Mouse (Mus musculus) MEL (cell line): ENCODE data around the gene Nobox. TPM values are rescaled to one million over a fixed set of nuclear protein-coding genes. Genes with fewer than 3 reads are reported as not detected.

Experiments
- DNase-seq: peaks from one replicate; pipeline ENCODE4 v3.0.0; 2011; ENCODE audit warnings: low read depth, low spot score
- H3K27ac ChIP-seq: 2 replicates; pipeline ENCODE4 v1.5.1; 2012; ENCODE audit warnings: low read depth, mild to moderate bottlenecking, control low read depth, low read length, moderate library complexity; ENCODE audit not compliant: control insufficient read depth
- H3K27me3 ChIP-seq, 2 experiments: fragments of 150-350 bp in 1 of 2; sonication (generic) in 1 of 2; 2 replicates each; pipeline ENCODE4 v1.6.1; 2012; ENCODE audit warnings: low read length in 2 of 2, mild to moderate bottlenecking in 2 of 2, improper control_type of control experiment in 1 of 2, moderate library complexity in 1 of 2; ENCODE audit not compliant: insufficient read depth in 2 of 2, control insufficient read depth in 1 of 2
- H3K36me3 ChIP-seq, 2 experiments: 2 replicates each; pipeline ENCODE4 v1.6.1; 2012 to 2014; ENCODE audit warnings: low read length in 2 of 2, improper control_type of control experiment in 1 of 2, inconsistent platforms in 1 of 2, mild to moderate bottlenecking in 1 of 2; ENCODE audit not compliant: insufficient read depth in 2 of 2, control insufficient read depth in 1 of 2
- H3K4me1 ChIP-seq, 2 experiments: fragments of 150-350 bp in 1 of 2; sonication (generic) in 1 of 2; 2 replicates each; pipeline ENCODE4 v1.6.1; 2012; ENCODE audit warnings: low read length in 2 of 2, improper control_type of control experiment in 1 of 2, mild to moderate bottlenecking in 1 of 2; ENCODE audit not compliant: insufficient read depth in 2 of 2, control insufficient read depth in 1 of 2
- H3K4me3 ChIP-seq, 2 experiments: fragments of 150-350 bp in 1 of 2; sonication (generic) in 1 of 2; 2 replicates each; pipeline ENCODE4 v1.5.1; 2012; ENCODE audit warnings: low read depth in 2 of 2, low read length in 2 of 2, mild to moderate bottlenecking in 2 of 2, moderate library complexity in 2 of 2, control low read depth in 1 of 2, improper control_type of control experiment in 1 of 2; ENCODE audit not compliant: control insufficient read depth in 1 of 2, insufficient read depth in 1 of 2
- H3K79me2 ChIP-seq: 2 replicates; pipeline ENCODE4 v1.6.1; 2012; ENCODE audit warnings: mild to moderate bottlenecking, low read length, moderate library complexity; ENCODE audit not compliant: control insufficient read depth, poor library complexity, insufficient read depth
- H3K9ac ChIP-seq: 2 replicates; pipeline ENCODE4 v1.6.1; 2012; ENCODE audit warnings: low read depth, mild to moderate bottlenecking, control low read depth, low read length, moderate library complexity; ENCODE audit not compliant: control insufficient read depth, poor library complexity, severe bottlenecking
- H3K9me3 ChIP-seq: fragments of 150-350 bp; sonication (generic); replicated peaks from 2 replicates; pipeline ENCODE4 v1.6.1; 2012; ENCODE audit warnings: mild to moderate bottlenecking, low read length, improper control_type of control experiment, moderate library complexity; ENCODE audit not compliant: insufficient read depth
- BHLHE40 ChIP-seq: IDR thresholded peaks from 2 replicates; pipeline ENCODE4 v1.6.1; 2012; ENCODE audit warnings: low read depth, mild to moderate bottlenecking, inconsistent platforms, low read length, improper control_type of control experiment, borderline replicate concordance
- CTCF ChIP-seq, 3 experiments: IDR thresholded peaks in 2 of 3; conservative IDR thresholded peaks in 1 of 3; 2 replicates each; pipeline ENCODE4 v1.5.1; 2011 to 2012; ENCODE audit warnings: low read length in 3 of 3, low read depth in 2 of 3, mild to moderate bottlenecking in 2 of 3, improper control_type of control experiment in 1 of 3, inconsistent platforms in 1 of 3, mixed read lengths in 1 of 3, moderate library complexity in 1 of 3; ENCODE audit not compliant: control insufficient read depth in 1 of 3, insufficient read depth in 1 of 3, poor library complexity in 1 of 3, severe bottlenecking in 1 of 3
- EP300 ChIP-seq, 2 experiments: IDR thresholded peaks; 2 replicates each; pipeline ENCODE4 v1.6.1; 2011; ENCODE audit warnings: improper control_type of control experiment in 2 of 2, low read length in 2 of 2, low read depth in 1 of 2, mild to moderate bottlenecking in 1 of 2
- ETS1 ChIP-seq: IDR thresholded peaks from 2 replicates; pipeline ENCODE4 v1.6.1; 2012; ENCODE audit warnings: low read depth, mild to moderate bottlenecking, inconsistent platforms, low read length, improper control_type of control experiment, moderate library complexity
- GABPA ChIP-seq: IDR thresholded peaks from 2 replicates; pipeline ENCODE4 v1.6.1; 2012; ENCODE audit warnings: low read depth, mild to moderate bottlenecking, inconsistent platforms, low read length, improper control_type of control experiment, moderate library complexity
- GATA1 ChIP-seq: IDR thresholded peaks from 2 replicates; pipeline ENCODE4 v1.6.1; 2011; ENCODE audit warnings: low read depth, low read length, improper control_type of control experiment
- HCFC1 ChIP-seq: IDR thresholded peaks from 2 replicates; pipeline ENCODE4 v1.6.1; 2012; ENCODE audit warnings: low read depth, mild to moderate bottlenecking, inconsistent platforms, low read length, improper control_type of control experiment, moderate library complexity
- KAT2A ChIP-seq: conservative IDR thresholded peaks from 2 replicates; pipeline ENCODE4 v1.6.1; 2012; ENCODE audit warnings: low read depth, low read length, improper control_type of control experiment, inconsistent platforms
- MAFK ChIP-seq: IDR thresholded peaks from 2 replicates; pipeline ENCODE4 v1.6.1; 2011; ENCODE audit warnings: low read depth, mild to moderate bottlenecking, low read length, improper control_type of control experiment, borderline replicate concordance
- MAZ ChIP-seq: IDR thresholded peaks from 2 replicates; pipeline ENCODE4 v1.6.1; 2012; ENCODE audit warnings: low read depth, mild to moderate bottlenecking, inconsistent platforms, low read length, improper control_type of control experiment
- MEF2A ChIP-seq: IDR thresholded peaks from 2 replicates; pipeline ENCODE4 v1.6.1; 2014; ENCODE audit warnings: low read depth, mild to moderate bottlenecking, inconsistent platforms, low read length, improper control_type of control experiment; ENCODE audit not compliant: poor library complexity, insufficient replicate concordance, severe bottlenecking; ENCODE audit errors: extremely low read depth
- MYC ChIP-seq: IDR thresholded peaks from 2 replicates; pipeline ENCODE4 v1.6.1; 2011; ENCODE audit warnings: low read depth, mild to moderate bottlenecking, low read length, improper control_type of control experiment, moderate library complexity
- NRF1 ChIP-seq: IDR thresholded peaks from 2 replicates; pipeline ENCODE4 v1.6.1; 2014; ENCODE audit warnings: low read depth, mild to moderate bottlenecking, inconsistent platforms, low read length, improper control_type of control experiment, moderate library complexity; ENCODE audit not compliant: poor library complexity, insufficient read depth, severe bottlenecking
- POLR2A ChIP-seq, 2 experiments: IDR thresholded peaks; 2 replicates each; pipeline ENCODE4 v1.6.1; 2011 to 2012; ENCODE audit warnings: low read length in 2 of 2, mild to moderate bottlenecking in 2 of 2, control low read depth in 1 of 2, improper control_type of control experiment in 1 of 2, low read depth in 1 of 2, moderate library complexity in 1 of 2; ENCODE audit not compliant: control insufficient read depth in 1 of 2, insufficient read depth in 1 of 2, poor library complexity in 1 of 2
- POLR2AphosphoS2 ChIP-seq: IDR thresholded peaks from 2 replicates; pipeline ENCODE4 v1.6.1; 2011; ENCODE audit warnings: low read length, improper control_type of control experiment
- RAD21 ChIP-seq: IDR thresholded peaks from 2 replicates; pipeline ENCODE4 v1.6.1; 2011; ENCODE audit warnings: mild to moderate bottlenecking, low read depth, low read length, improper control_type of control experiment
- RCOR1 ChIP-seq: IDR thresholded peaks from 2 replicates; pipeline ENCODE4 v1.6.1; 2012; ENCODE audit warnings: low read depth, mild to moderate bottlenecking, inconsistent platforms, low read length, improper control_type of control experiment
- SIN3A ChIP-seq: IDR thresholded peaks from 2 replicates; pipeline ENCODE4 v1.6.1; 2012; ENCODE audit warnings: low read length, improper control_type of control experiment, inconsistent platforms
- SMC3 ChIP-seq: IDR thresholded peaks from 2 replicates; pipeline ENCODE4 v1.6.1; 2011; ENCODE audit warnings: low read depth, low read length, improper control_type of control experiment
- TAL1 ChIP-seq: IDR thresholded peaks from 2 replicates; pipeline ENCODE4 v1.6.1; 2012; ENCODE audit warnings: mild to moderate bottlenecking, inconsistent platforms, low read length, moderate library complexity, mixed read lengths
- TBP ChIP-seq: IDR thresholded peaks from 2 replicates; pipeline ENCODE4 v1.8.0; 2011; ENCODE audit warnings: low read depth, low read length, improper control_type of control experiment
- USF1 ChIP-seq: IDR thresholded peaks from 2 replicates; pipeline ENCODE4 v1.6.1; 2014; ENCODE audit warnings: low read depth, mild to moderate bottlenecking, inconsistent platforms, low read length, improper control_type of control experiment, moderate library complexity
- USF2 ChIP-seq, 2 experiments: IDR thresholded peaks; 2 replicates each; pipeline ENCODE4 v1.6.1; 2011 to 2012; ENCODE audit warnings: improper control_type of control experiment in 2 of 2, low read length in 2 of 2, borderline replicate concordance in 1 of 2, inconsistent platforms in 1 of 2, low read depth in 1 of 2, mild to moderate bottlenecking in 1 of 2; ENCODE audit not compliant: insufficient read depth in 1 of 2
- ZC3H11A ChIP-seq: IDR thresholded peaks from 2 replicates; pipeline ENCODE4 v1.6.1; 2012; ENCODE audit warnings: low read depth, mild to moderate bottlenecking, inconsistent platforms, low read length, improper control_type of control experiment
- ZKSCAN1 ChIP-seq: IDR thresholded peaks from 2 replicates; pipeline ENCODE4 v1.6.1; 2012; ENCODE audit warnings: low read depth, mild to moderate bottlenecking, inconsistent platforms, low read length, improper control_type of control experiment, moderate library complexity
- ZMIZ1 ChIP-seq: IDR thresholded peaks from 2 replicates; pipeline ENCODE4 v1.6.1; 2012; ENCODE audit warnings: low read depth, mild to moderate bottlenecking, inconsistent platforms, low read length, improper control_type of control experiment, moderate library complexity
- polyA plus RNA-seq, 2 experiments: library from polyadenylated mRNA; stranded (reverse) in 1 of 2; unstranded in 1 of 2; fragments of >175 nt in 1 of 2; fragments of >200 nt in 1 of 2; gene quantifications; 2 replicates each; pipeline versions ENCODE4 v1.2.1 to v1.2.4; 2012; ENCODE audit warnings: low replicate concordance in 2 of 2, low read depth in 1 of 2; ENCODE audit not compliant: insufficient read length in 2 of 2, insufficient read depth in 1 of 2, missing spikeins in 1 of 2
- total RNA-seq: library from RNA; depleted of rRNA; stranded (reverse); fragments of 300-350 nt; gene quantifications from 2 replicates; pipeline ENCODE4 v1.2.3, GENCODE M21; 2012

Gene Nobox
- total and polyA plus RNA-seq, 3 experiments = not detected

GRCm38 (mm10) chr6:43278247-43278646 lies 31.1 kb downstream of the Nobox start:
- Histone ChIP-seq H3K4me1 (no peaks in the 10 kb centered on the region), H3K79me2 (no peaks in the 10 kb centered on the region), H3K4me3 (no peak overlapping the region), H3K9me3 (no peaks in the 10 kb centered on the region), H3K27me3 (no peaks in the 10 kb centered on the region), H3K27ac (no peak overlapping the region), H3K9ac (no peak overlapping the region), H3K36me3 (no peaks in the 10 kb centered on the region)
- TF ChIP-seq CTCF (IDR thresholded peaks at IDR 0.05 in 2 of 3, conservative IDR thresholded peaks at IDR 0.05 in 1 of 3; ENCODE audit: control insufficient read depth in 1 of 3, insufficient read depth in 1 of 3, low read depth in 2 of 3, low read length in 3 of 3, poor library complexity in 1 of 3, severe bottlenecking in 1 of 3) (peak in 1 of 3 experiments; percentile 21; a peak in 1 of 6 replicates), NRF1 (no peak), ZMIZ1 (no peak)
- DNase-seq = no peak

- H3K36me3 ChIP-seq = no peaks in the 10 kb centered on the region
Observed at GRCm38 (mm10) chr6:43274123-43274522, 35.2 kb downstream of the Nobox start.

DNA sequence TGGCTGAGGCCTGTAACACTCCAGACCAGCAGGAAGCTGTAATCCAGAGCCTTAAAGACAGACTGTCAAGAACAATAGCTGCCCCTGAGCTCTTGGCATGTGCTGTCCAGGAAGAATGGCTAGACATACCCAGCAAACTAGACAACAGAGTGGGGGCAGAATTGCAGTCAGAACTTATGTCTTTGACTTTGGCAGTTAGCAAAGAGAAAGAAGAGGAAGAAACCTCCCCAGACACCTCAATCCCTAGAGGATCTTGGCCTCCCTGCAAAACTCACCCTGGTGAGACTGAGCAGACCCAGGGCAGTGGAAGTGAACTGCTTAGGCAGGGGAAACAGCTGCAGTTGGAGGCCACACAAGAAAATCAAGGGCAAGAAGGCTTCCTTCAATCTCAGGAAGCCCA lies 36.8 kb downstream of the Nobox start:
- Histone ChIP-seq H3K79me2 (no peaks in the 10 kb centered on the region), H3K27me3 (no peaks in the 10 kb centered on the region), H3K27ac (no peak overlapping the region), H3K36me3 (no peaks in the 10 kb centered on the region), H3K4me3 (no peak overlapping the region), H3K9ac (no peak overlapping the region), H3K4me1 (no peaks in the 10 kb centered on the region), H3K9me3 (no peaks in the 10 kb centered on the region)
- TF ChIP-seq BHLHE40 (no peak), MEF2A (no peak), POLR2AphosphoS2 (no peak), EP300 (IDR thresholded peaks at IDR 0.05; ENCODE audit: low read depth in 1 of 2, low read length in 2 of 2) (no peak), ZC3H11A (no peak), GABPA (no peak), USF1 (no peak), POLR2A (IDR thresholded peaks at IDR 0.05; ENCODE audit: control insufficient read depth in 1 of 2, insufficient read depth in 1 of 2, low read depth in 1 of 2, low read length in 2 of 2, poor library complexity in 1 of 2) (no peak), RCOR1 (no peak), TAL1 (no peak), ZMIZ1 (no peak), MAZ (no peak), HCFC1 (no peak), MYC (no peak), SIN3A (no peak), ETS1 (no peak), ZKSCAN1 (no peak), GATA1 (no peak), KAT2A (no peak), USF2 (IDR thresholded peaks at IDR 0.05; ENCODE audit: borderline replicate concordance in 1 of 2, insufficient read depth in 1 of 2, low read depth in 1 of 2, low read length in 2 of 2) (no peak)
- no peak for DNase-seq

More at GRCm38 (mm10) chr6:43274123-43274522, 35.2 kb downstream of the Nobox start:
- no peaks in the 10 kb centered on the region for H3K9me3 ChIP-seq
- DNase-seq = no peak
- H3K27me3 ChIP-seq = no peaks in the 10 kb centered on the region
- no peak overlapping the region for H3K4me3 ChIP-seq
- no peaks in the 10 kb centered on the region for H3K79me2 ChIP-seq
- TF ChIP-seq NRF1 (no peak), MAFK (no peak), TBP (no peak), ZKSCAN1 (no peak), RAD21 (no peak), SMC3 (no peak), GATA1 (no peak), CTCF (IDR thresholded peaks at IDR 0.05 in 2 of 3, conservative IDR thresholded peaks at IDR 0.05 in 1 of 3; ENCODE audit: control insufficient read depth in 1 of 3, insufficient read depth in 1 of 3, low read depth in 2 of 3, low read length in 3 of 3, poor library complexity in 1 of 3, severe bottlenecking in 1 of 3) (no peak), POLR2AphosphoS2 (no peak), ZMIZ1 (no peak)
- no peak overlapping the region for H3K9ac ChIP-seq
- no peaks in the 10 kb centered on the region for H3K4me1 ChIP-seq
- no peak overlapping the region for H3K27ac ChIP-seq
